Mouse (Mus musculus) stomach, embryonic 16.5 days (tissue): Measurements from ENCODE around the gene Cckbr. TPM values are rescaled to one million over a fixed set of nuclear protein-coding genes. Genes with fewer than 3 reads are reported as not detected.
A peak's percentile ranks its signal among the peaks of the same experiment; 100 is the strongest.

Experiments
- ATAC-seq: fragments of 200-750 bp; cut with Nextera tagmentation; 2 replicates; pipeline ENCODE4 v1.8.0; 2017; ENCODE audit warnings: moderate number of reproducible peaks, moderate TSS enrichment; ENCODE audit not compliant: insufficient read depth, low FRiP score
- H3K27ac ChIP-seq: fragments of 300-500 bp; sonication (generic); 2 replicates; pipeline ENCODE4 v1.5.1; 2014; ENCODE audit warnings: low read length
- H3K27me3 ChIP-seq: fragments of 300-500 bp; sonication (generic); 2 replicates; pipeline ENCODE4 v1.6.1; 2014; ENCODE audit warnings: low read length, control low read depth, mixed read lengths; ENCODE audit not compliant: control insufficient read depth, insufficient read depth
- H3K36me3 ChIP-seq: fragments of 300-500 bp; sonication (generic); 2 replicates; pipeline ENCODE4 v1.6.1; 2014; ENCODE audit warnings: low read length; ENCODE audit not compliant: control insufficient read depth, insufficient read depth
- H3K4me1 ChIP-seq: fragments of 300-500 bp; sonication (generic); 2 replicates; pipeline ENCODE4 v1.6.1; 2014; ENCODE audit warnings: low read length, control low read depth, mixed read lengths; ENCODE audit not compliant: control insufficient read depth, insufficient read depth
- H3K4me2 ChIP-seq: fragments of 300-500 bp; sonication (generic); 2 replicates; pipeline ENCODE4 v1.6.1; 2014; ENCODE audit warnings: low read depth, low read length, mixed read lengths
- H3K4me3 ChIP-seq: fragments of 300-500 bp; sonication (generic); replicated peaks from 2 replicates; pipeline ENCODE4 v1.5.1; 2014; ENCODE audit warnings: mild to moderate bottlenecking, low read length
- H3K9ac ChIP-seq: fragments of 300-500 bp; sonication (generic); 2 replicates; pipeline ENCODE4 v1.6.1; 2014; ENCODE audit warnings: low read length
- H3K9me3 ChIP-seq: fragments of 300-500 bp; sonication (generic); replicated peaks from 2 replicates; pipeline ENCODE4 v1.6.1; 2016; ENCODE audit warnings: low read length, control low read depth; ENCODE audit not compliant: control insufficient read depth
- WGBS: fragments of 180-500 bp; shearing (Covaris S2); extraction: QIAGEN DNeasy Blood & Tissue Kit; methylation state at CpG from one replicate; pipeline ENCODE4 v1.1.7; 2014; 5-methylcytosine and 5-hydroxymethylcytosine counted together
- polyA plus RNA-seq: library from polyadenylated mRNA; unstranded; fragments of >200 nt; fragmentation: Nextera tagmentation; extraction: Ambion mirVana; gene quantifications from 2 replicates; pipeline ENCODE4 v1.2.1, GENCODE M21; 2015

Gene Cckbr
- 1.1 and 1.3 TPM in 2 replicates for polyA plus RNA-seq

DNA sequence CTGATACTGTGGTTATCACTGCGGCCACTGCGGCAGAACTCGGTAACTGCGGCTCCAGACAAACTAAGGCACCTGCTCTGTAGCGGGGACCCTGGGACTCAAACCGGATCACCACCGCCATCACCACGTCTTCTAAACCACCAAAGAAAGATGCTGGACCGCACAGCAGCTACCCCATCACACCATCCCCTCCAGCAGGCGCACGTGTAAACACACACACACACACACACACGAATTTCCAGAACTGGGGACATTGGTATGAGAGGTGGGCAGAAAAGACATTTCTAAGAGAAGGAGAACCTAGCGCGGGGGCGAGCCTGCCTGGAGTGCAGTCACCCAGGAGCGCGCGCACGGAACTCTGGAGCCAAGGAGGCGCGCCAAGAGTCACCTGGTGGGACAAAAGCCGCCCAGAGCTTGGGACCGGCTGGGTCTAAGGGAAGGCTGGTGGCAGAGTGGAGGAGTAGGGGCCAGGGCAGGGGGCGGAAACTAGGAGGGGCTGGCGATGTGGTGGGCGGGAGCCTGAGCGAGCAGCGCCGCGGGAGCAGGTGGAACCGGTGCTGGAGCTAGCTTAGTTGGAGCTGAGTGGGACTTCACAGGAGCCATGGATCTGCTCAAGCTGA, at the start of gene Cckbr:
Gene Cckbr, plus strand, starts transcription at position 308 of the 620 bp plus-strand sequence.
- H3K4me2 ChIP-seq = peak within 1 kb of the TSS; percentile 60
- H3K4me1 ChIP-seq = peaks cover 7% of the 10 kb centered on the region; the same call in 1 of the 2 replicates
- no peak within 1 kb of the TSS for H3K27ac ChIP-seq
- H3K9ac ChIP-seq = peak within 1 kb of the TSS; percentile 19; the same call in 1 of the 2 replicates
- no peaks in the 10 kb centered on the region for H3K36me3 ChIP-seq
- H3K4me3 ChIP-seq = peak within 1 kb of the TSS; percentile 39
- peak; percentile 85 for ATAC-seq
- H3K9me3 ChIP-seq = no peaks in the 10 kb centered on the region
- H3K27me3 ChIP-seq = peaks cover 24% of the 10 kb centered on the region; the same call in 1 of the 2 replicates
- 1% methylated on average over 31 of the region's 31 CpGs for WGBS

DNA sequence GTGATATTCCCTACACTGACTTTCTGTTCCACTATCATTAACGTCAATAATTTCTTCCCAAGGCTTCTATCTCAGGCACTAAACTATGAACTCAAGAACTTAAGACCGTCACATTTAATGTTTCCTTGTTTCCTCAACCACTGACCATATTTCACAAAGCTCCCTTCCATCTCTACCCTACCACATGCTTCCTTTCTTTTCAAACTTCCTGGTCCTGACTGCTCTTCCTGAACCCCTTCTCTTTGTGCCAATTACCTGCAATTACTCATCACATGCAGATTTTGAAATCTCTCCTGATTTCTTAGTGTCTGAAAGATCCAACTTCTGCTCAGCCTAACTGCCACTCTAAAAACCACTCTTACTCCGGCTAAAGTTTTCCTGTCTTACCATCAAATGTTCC, 45.2 kb upstream of the Cckbr start:
- Histone ChIP-seq H3K36me3 (peaks cover 40% of the 10 kb centered on the region), H3K27me3 (no peaks in the 10 kb centered on the region), H3K4me1 (no peaks in the 10 kb centered on the region), H3K27ac (no peak overlapping the region), H3K4me2 (no peak overlapping the region), H3K9me3 (no peaks in the 10 kb centered on the region), H3K9ac (no peak overlapping the region), H3K4me3 (no peak overlapping the region)
- WGBS = 91% methylated on average over 3 of the region's 3 CpGs
- no peak for ATAC-seq

DNA sequence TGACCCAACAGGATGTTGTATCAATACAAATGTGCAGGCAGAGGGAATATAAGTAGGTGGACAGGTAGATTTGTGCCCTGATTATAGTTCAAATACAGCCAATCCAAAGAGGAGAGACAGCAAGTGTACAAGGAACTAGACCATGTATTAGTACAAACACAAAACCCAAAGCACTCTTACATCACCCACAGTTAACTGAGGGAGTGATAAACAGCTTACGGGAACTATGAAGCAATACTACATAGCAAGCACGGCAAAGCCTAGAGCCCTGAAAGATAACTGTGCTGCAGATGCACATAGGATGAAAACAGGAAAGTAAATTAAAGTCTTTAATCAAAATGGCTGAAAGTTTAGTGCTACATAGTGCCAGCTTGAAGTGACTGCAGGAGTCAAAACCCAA, 37.8 kb upstream of the Cckbr start:
- WGBS = 90% methylated on average over 2 of the region's 2 CpGs
- H3K4me1 ChIP-seq = no peaks in the 10 kb centered on the region
- H3K36me3 ChIP-seq = peaks cover 43% of the 10 kb centered on the region

DNA sequence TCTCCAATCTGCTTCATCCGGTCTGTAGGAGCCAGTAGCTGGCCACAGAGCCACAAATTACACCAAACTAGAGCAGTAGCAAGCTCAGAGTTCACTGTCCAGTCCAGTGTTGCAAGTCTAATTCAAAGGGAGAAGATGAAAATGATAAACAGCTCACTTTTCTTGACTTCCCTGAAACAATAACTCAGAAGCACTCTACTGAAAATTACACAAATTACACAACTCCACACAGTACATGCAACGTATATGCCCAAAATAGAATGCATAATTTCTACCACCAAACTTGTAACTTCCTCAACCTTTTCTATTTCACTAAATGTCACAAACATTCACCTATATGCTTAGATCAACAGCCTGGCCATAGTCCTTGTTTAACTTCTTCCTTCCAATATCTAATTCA, 35.3 kb upstream of the Cckbr start:
- no peaks in the 10 kb centered on the region for H3K27me3 ChIP-seq
- H3K9me3 ChIP-seq = no peaks in the 10 kb centered on the region
- no peak overlapping the region for H3K27ac ChIP-seq
- WGBS = 92% methylated on average over 2 of the region's 2 CpGs
- no peak overlapping the region for H3K4me2 ChIP-seq
- peaks cover 23% of the 10 kb centered on the region for H3K36me3 ChIP-seq
- H3K4me3 ChIP-seq = no peak overlapping the region
- no peaks in the 10 kb centered on the region for H3K4me1 ChIP-seq
- H3K9ac ChIP-seq = no peak overlapping the region
- ATAC-seq = no peak

More for the DNA sequence above, 37.8 kb upstream of the Cckbr start:
- Histone ChIP-seq H3K27me3 (no peaks in the 10 kb centered on the region), H3K4me2 (no peak overlapping the region), H3K27ac (no peak overlapping the region), H3K9ac (no peak overlapping the region), H3K4me3 (no peak overlapping the region), H3K9me3 (no peaks in the 10 kb centered on the region)
- ATAC-seq = no peak

DNA sequence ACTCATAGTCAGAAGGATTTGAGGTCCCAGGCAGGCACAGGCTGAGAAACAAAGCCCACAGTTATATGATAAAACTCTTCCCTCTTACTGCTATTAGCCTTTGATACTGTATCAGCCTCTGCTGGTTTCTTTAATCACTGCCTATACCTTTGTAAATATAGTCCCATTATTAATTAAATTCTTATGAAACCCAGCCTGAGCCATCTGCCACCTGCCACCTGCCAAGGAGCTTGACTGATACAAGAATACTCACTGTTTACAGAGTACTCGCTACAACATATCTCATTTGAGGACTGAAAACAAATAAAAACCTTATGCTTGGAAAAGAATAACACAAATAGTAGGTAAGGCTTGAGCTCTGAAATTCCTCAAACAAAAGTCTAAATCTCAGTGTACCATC, 30.9 kb upstream of the Cckbr start:
- H3K4me2 ChIP-seq = no peak overlapping the region
- 54% methylated on average over 1 of the region's 1 CpGs for WGBS
- H3K4me1 ChIP-seq = peaks cover 8% of the 10 kb centered on the region; the same call in 1 of the 2 replicates
- no peak overlapping the region for H3K4me3 ChIP-seq
- no peak overlapping the region for H3K27ac ChIP-seq
- no peak for ATAC-seq
- H3K9ac ChIP-seq = no peak overlapping the region
- peaks cover 5% of the 10 kb centered on the region for H3K36me3 ChIP-seq
- no peaks in the 10 kb centered on the region for H3K27me3 ChIP-seq
- H3K9me3 ChIP-seq = no peaks in the 10 kb centered on the region

DNA sequence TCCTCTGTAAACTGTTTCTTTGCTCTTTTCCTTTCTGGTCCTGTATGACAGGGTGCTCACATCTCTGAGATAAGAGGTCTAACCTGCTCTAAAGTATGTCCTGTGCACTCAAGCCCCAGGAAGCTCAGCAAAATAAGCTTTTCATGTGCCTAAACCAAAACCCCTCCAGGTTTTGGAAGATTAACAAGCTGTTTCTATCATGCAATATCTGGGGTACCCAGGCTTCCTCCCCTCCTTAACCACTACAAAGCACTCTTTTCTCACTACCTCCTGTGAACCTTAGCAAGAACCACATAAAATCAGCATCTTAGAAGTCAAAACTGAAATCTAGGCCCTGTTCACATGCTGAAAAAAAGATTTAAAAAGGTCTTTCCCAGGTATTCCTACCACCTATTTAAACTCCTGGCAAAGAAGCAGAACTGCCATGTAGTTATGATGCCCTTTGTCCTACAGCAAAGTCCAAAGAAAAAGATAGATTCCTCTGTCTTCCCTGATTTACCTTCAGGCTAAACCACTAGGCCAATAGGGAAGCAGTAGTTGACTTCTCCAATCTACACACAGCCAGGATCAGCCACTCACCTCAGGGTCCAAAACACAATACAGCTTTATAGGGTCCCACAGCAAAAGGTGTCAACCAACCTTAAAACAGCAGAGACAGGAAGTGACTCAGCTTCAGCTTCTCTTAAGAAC, 30.3 kb upstream of the Cckbr start:
- no peaks in the 10 kb centered on the region for H3K27me3 ChIP-seq
- peaks cover 8% of the 10 kb centered on the region; the same call in 1 of the 2 replicates for H3K4me1 ChIP-seq
- no peak overlapping the region for H3K9ac ChIP-seq
- no peaks in the 10 kb centered on the region for H3K9me3 ChIP-seq
- ATAC-seq = no peak
- no peak overlapping the region for H3K4me2 ChIP-seq
- no peak overlapping the region for H3K4me3 ChIP-seq
- no peak overlapping the region for H3K27ac ChIP-seq
- H3K36me3 ChIP-seq = no peaks in the 10 kb centered on the region

DNA sequence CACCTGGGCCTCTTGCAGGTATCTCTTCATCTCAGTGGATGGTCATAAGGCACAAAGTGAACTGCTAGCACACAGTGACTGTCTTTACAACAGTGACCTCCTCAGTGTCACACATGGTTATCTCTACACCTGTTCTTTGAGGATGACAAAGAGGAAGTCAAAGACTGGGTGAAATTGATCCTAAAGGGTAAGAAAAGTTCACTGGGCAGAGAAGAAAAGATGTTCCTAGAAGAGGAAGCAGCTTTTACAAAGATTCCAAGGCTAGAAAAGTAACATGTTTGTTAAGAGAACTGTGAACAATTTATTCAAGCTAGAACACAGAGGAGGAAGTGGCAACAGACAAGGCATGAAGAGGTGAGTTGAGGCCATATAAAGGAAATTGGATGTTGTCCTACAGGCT, 29.4 kb upstream of the Cckbr start:
- Histone ChIP-seq H3K9me3 (no peaks in the 10 kb centered on the region), H3K27me3 (no peaks in the 10 kb centered on the region), H3K9ac (no peak overlapping the region), H3K27ac (no peak overlapping the region; the same call in 1 of the 2 replicates), H3K4me1 (peaks cover 8% of the 10 kb centered on the region; the same call in 1 of the 2 replicates), H3K4me3 (no peak overlapping the region), H3K36me3 (no peaks in the 10 kb centered on the region), H3K4me2 (no peak overlapping the region)
- no peak for ATAC-seq

DNA sequence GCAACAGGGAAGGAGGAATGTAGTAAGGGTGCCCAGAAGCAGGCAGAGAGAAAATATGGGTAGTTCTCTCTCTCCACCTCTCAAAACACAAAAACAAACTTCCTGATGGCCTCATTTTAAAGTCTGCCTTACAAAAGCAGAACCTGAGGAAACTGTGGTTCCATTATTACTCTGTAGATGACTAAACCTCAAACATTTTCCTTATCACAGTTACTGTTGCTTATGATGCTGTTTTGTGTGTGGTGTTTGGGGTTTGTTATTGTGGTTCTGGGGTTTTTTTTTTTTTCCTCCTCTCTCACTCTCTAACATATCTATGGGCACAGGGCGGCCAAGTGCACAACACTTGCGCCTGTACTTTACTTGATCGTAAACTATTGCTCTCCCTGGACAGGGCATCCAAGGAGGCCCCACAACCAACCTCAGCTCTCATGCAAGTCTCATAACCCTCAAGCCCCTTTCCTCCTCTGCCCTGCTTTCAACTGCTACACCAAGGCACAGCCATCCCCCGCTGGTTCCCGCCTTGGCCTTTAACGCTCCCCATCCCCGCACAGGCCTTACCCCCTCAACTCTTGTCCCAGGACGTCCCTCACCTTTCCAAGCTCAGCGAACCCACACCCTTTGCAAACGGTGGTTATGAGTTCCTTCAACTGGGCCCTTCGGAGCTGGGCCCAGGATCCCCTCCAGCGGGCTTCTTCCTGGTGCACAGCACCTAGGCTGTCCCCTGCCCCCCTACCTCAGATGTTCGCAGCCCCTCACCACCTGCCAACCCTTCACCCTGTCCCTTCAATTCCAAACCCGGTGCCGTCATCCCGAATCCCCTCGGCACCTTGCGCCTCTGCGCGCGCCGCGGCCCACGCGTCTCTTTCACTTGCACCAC, 26.2 kb upstream of the Cckbr start:
- H3K27me3 ChIP-seq = no peaks in the 10 kb centered on the region
- H3K9ac ChIP-seq = peak overlapping the region; percentile 95
- WGBS = under 1% methylated on average over 25 of the region's 25 CpGs
- ATAC-seq = peak; percentile 7; the same call in 1 of the 2 replicates
- H3K4me1 ChIP-seq = peaks cover 8% of the 10 kb centered on the region; the same call in 1 of the 2 replicates
- H3K36me3 ChIP-seq = no peaks in the 10 kb centered on the region
- H3K27ac ChIP-seq = peak overlapping the region; percentile 85
- peak overlapping the region; percentile 93 for H3K4me3 ChIP-seq
- H3K4me2 ChIP-seq = peak overlapping the region; percentile 92
- H3K9me3 ChIP-seq = no peaks in the 10 kb centered on the region
